Mouse (Mus musculus) common myeloid progenitor, adult 5-6 weeks (primary cell): ENCODE results near the gene Tcf12. TPM values are rescaled to one million over a fixed set of nuclear protein-coding genes. Genes with fewer than 3 reads are reported as not detected.
A peak's percentile ranks its signal among the peaks of the same experiment; 100 is the strongest.

Source experiments
- ATAC-seq: replicated peaks from 2 replicates; pipeline ENCODE4 v1.8.0; 2016; ENCODE audit warnings: low read depth, mild to moderate bottlenecking, moderate TSS enrichment, inconsistent platforms; ENCODE audit not compliant: poor library complexity, severe bottlenecking
- total RNA-seq: library from RNA; stranded (forward); fragments of 200-1000, 187-1606 nt; gene quantifications from 2 replicates; pipeline ENCODE4 v1.2.3, GENCODE M21; 2017

The Tcf12 gene
- total RNA-seq, 1 experiment from 2014 or later, result 64.5 TPM

- no peak for ATAC-seq
Observed at GRCm38 (mm10) chr9:71812914-71813313, 298.8 kb downstream of the Tcf12 start.

- ATAC-seq, result 0 out of 2 replicates have a peak, but pooled peaks have one; percentile 22
Observed at GRCm38 (mm10) chr9:71812402-71812801, 299.3 kb downstream of the Tcf12 start.

GRCm38 (mm10) chr9:71811404-71811803 is 300.3 kb downstream of the Tcf12 start:
- no peak for ATAC-seq

GRCm38 (mm10) chr9:71810723-71811122 is 300.9 kb downstream of the Tcf12 start:
- ATAC-seq, result no peak

- ATAC-seq, result no peak
Observed at GRCm38 (mm10) chr9:71808640-71809254, 302.9 kb downstream of the Tcf12 start.

GRCm38 (mm10) chr9:71807801-71808200 is 303.9 kb downstream of the Tcf12 start:
- no peak for ATAC-seq

- peak; percentile 72 for ATAC-seq
Observed at GRCm38 (mm10) chr9:71806422-71806805, 305.3 kb downstream of the Tcf12 start.

- no peak for ATAC-seq
Observed at GRCm38 (mm10) chr9:71805646-71806421, 305.8 kb downstream of the Tcf12 start.

- ATAC-seq, result no peak
Observed at GRCm38 (mm10) chr9:71804116-71804515, 307.6 kb downstream of the Tcf12 start.

- ATAC-seq, result no peak
Observed at GRCm38 (mm10) chr9:71803281-71803680, 308.4 kb downstream of the Tcf12 start.

- no peak for ATAC-seq
Observed at GRCm38 (mm10) chr9:71799598-71799997, 312.1 kb downstream of the Tcf12 start.

- ATAC-seq, result no peak
Observed at GRCm38 (mm10) chr9:71798176-71798575, 313.5 kb downstream of the Tcf12 start.

Other genes with a start within 250 kb of the Tcf12 start
- 85.7 and 93.8 TPM in 2 replicates for gene Zfp280d, start 163.0 kb upstream of the Tcf12 start, total RNA-seq